ENCODE assay signal across 41 mouse cellular contexts in the genomic region with DNA sequence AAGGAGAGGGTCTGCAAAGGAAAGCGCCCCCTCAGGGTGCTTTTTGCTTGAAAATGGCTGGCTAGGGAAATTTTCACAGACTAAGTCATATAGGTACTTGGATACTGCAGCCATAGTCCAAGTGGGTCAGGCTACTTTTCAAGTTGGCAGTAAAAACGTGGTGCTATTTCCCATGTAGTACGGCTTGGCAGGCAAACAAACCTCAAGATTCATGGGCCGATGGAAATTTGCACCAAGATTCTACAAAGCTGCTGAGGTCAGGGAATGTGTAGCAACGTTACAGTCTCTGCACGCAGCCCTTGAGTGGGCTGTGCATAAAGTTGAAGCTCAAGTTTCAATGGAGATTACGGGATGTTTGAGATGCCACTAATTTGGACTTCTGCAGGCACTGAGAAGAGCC. TPM values are rescaled to one million over a fixed set of nuclear protein-coding genes. Genes with fewer than 3 reads are reported as not detected.
DNase-seq lines count a peak whose midpoint lies in the region; ATAC-seq and TF ChIP-seq lines count a peak whose summit lies in the region.
"Had no signal": no experiment of that assay in that cellular context is flagged by ENCODE, and none has a peak within 500 bp of the region (broad histone marks: within the 10 kb centered on the region; RNA-seq: fewer than 3 reads in every experiment).

No protein-coding gene starts in this region.

- no peak for ATAC-seq in forebrain, embryonic 11.5 days (replicated peaks; ENCODE audit: low FRiP score)
- ATAC-seq in forebrain, embryonic 12.5 days (ENCODE audit: low FRiP score), result no peak
- no peak for ATAC-seq in lung, embryonic 14.5 days (ENCODE audit: insufficient read depth)
- ATAC-seq in embryonic facial prominence, embryonic 15.5 days (ENCODE audit: insufficient number of reproducible peaks, low FRiP score, low TSS enrichment, low read depth), result peak; percentile 41
- ATAC-seq: activated CD4-positive, CD25-positive, alpha-beta regulatory T cell, adult 4 months; CD4-positive, CD25-positive, alpha-beta regulatory T cell, adult 4 months; forebrain, postnatal 0 days; hindbrain, embryonic 16.5 days; intestine, embryonic 15.5 days; liver, embryonic 12.5 days; liver, postnatal 0 days; midbrain, embryonic 15.5 days had no signal

- H3K9me3 ChIP-seq in forebrain, embryonic 11.5 days (ENCODE audit: control insufficient read depth, low read length), result no peaks in the 10 kb centered on the region
- no peaks in the 10 kb centered on the region for H3K9me3 ChIP-seq in forebrain, embryonic 12.5 days
- H3K9me3 ChIP-seq in lung, embryonic 14.5 days (ENCODE audit: low read depth, low read length), result no peaks in the 10 kb centered on the region
- no peaks in the 10 kb centered on the region for H3K9me3 ChIP-seq in embryonic facial prominence, embryonic 15.5 days (replicated peaks)
- H3K9me3 ChIP-seq: forebrain, embryonic 10.5 days; heart, embryonic 10.5 days; heart, embryonic 15.5 days; intestine, embryonic 15.5 days; liver, embryonic 12.5 days; midbrain, embryonic 10.5 days; midbrain, embryonic 15.5 days had no signal

- no peak overlapping the region for H3K4me3 ChIP-seq in forebrain, embryonic 11.5 days (ENCODE audit: low read depth, low read length)
- H3K4me3 ChIP-seq in forebrain, embryonic 12.5 days (replicated peaks), result no peak overlapping the region
- no peak overlapping the region for H3K4me3 ChIP-seq in lung, embryonic 14.5 days (ENCODE audit: low read depth, low read length)
- no peak overlapping the region for H3K4me3 ChIP-seq in embryonic facial prominence, embryonic 15.5 days (replicated peaks)
- H3K4me3 ChIP-seq in gastrocnemius, adult 2 months, result no peak overlapping the region
- H3K4me3 ChIP-seq: forebrain, embryonic 10.5 days; heart, embryonic 10.5 days; heart, embryonic 15.5 days; intestine, embryonic 15.5 days; left cerebral cortex, adult 2 months; liver, embryonic 12.5 days; midbrain, embryonic 10.5 days; midbrain, embryonic 15.5 days had no signal

- no peaks in the 10 kb centered on the region for H3K4me1 ChIP-seq in forebrain, embryonic 11.5 days (replicated peaks; ENCODE audit: control insufficient read depth, insufficient read depth, low read length)
- H3K4me1 ChIP-seq in forebrain, embryonic 12.5 days, result no peaks in the 10 kb centered on the region
- no peaks in the 10 kb centered on the region for H3K4me1 ChIP-seq in lung, embryonic 14.5 days (ENCODE audit: insufficient read depth)
- H3K4me1 ChIP-seq in embryonic facial prominence, embryonic 15.5 days, result peaks cover 12% of the 10 kb centered on the region; the same call in 1 of the 2 replicates
- H3K4me1 ChIP-seq: liver, embryonic 12.5 days; midbrain, embryonic 15.5 days had no signal

- no peaks in the 10 kb centered on the region for H3K36me3 ChIP-seq in forebrain, embryonic 11.5 days (ENCODE audit: control insufficient read depth, insufficient read depth, low read length)
- H3K36me3 ChIP-seq in forebrain, embryonic 12.5 days (replicated peaks), result no peaks in the 10 kb centered on the region
- H3K36me3 ChIP-seq in lung, embryonic 14.5 days (ENCODE audit: insufficient read depth), result no peaks in the 10 kb centered on the region
- no peaks in the 10 kb centered on the region for H3K36me3 ChIP-seq in embryonic facial prominence, embryonic 15.5 days
- H3K36me3 ChIP-seq: forebrain, embryonic 10.5 days; heart, embryonic 10.5 days; heart, embryonic 15.5 days; intestine, embryonic 15.5 days; liver, embryonic 12.5 days; midbrain, embryonic 10.5 days; midbrain, embryonic 15.5 days had no signal

- H3K27ac ChIP-seq in forebrain, embryonic 11.5 days (ENCODE audit: low read depth, low read length), result no peak overlapping the region
- H3K27ac ChIP-seq in forebrain, embryonic 12.5 days, result no peak overlapping the region
- H3K27ac ChIP-seq in lung, embryonic 14.5 days (ENCODE audit: low read depth), result no peak overlapping the region
- no peak overlapping the region for H3K27ac ChIP-seq in embryonic facial prominence, embryonic 15.5 days (replicated peaks)
- no peak overlapping the region for H3K27ac ChIP-seq in gastrocnemius, adult 2 months
- H3K27ac ChIP-seq: forebrain, embryonic 10.5 days; heart, embryonic 10.5 days; heart, embryonic 15.5 days; intestine, embryonic 15.5 days; left cerebral cortex, adult 2 months; liver, embryonic 12.5 days; midbrain, embryonic 10.5 days; midbrain, embryonic 15.5 days had no signal

- peak; percentile 21 for DNase-seq in forebrain, embryonic 11.5 days (ENCODE audit: low spot score)
- peak; percentile 28 for DNase-seq in lung, embryonic 14.5 days
- no peak for DNase-seq in lung, postnatal 4 days
- peak; percentile 11 for DNase-seq in yolk sac, embryonic 10.5 days (ENCODE audit: low spot score)
- no peak for DNase-seq in left cerebral cortex, postnatal 14 days (ENCODE audit: low spot score in 2 of 2)
- DNase-seq in gastrocnemius, adult 2 months, result no peak
- DNase-seq: adrenal gland, postnatal 14 days; cerebellum, adult 11 months; cerebellum, adult 9-11 months; forebrain, postnatal 0 days; gastrocnemius, postnatal 10 days; kidney, adult 9 months; kidney, postnatal 14 days; layer of hippocampus, adult 9-11 months; liver, postnatal 0 days; lung, postnatal 14 days; right cerebral cortex, postnatal 25 days; spleen, adult 18-20 months; thymus, postnatal 14 days had no signal

- TF ChIP-seq CTCF in lung, embryonic 14.5 days (IDR thresholded peaks at IDR 0.05; ENCODE audit: low read depth), result no peak
- TF ChIP-seq CTCF in gastrocnemius, adult 2 months (IDR thresholded peaks at IDR 0.05), result no peak

- no peak overlapping the region for H3K9ac ChIP-seq in forebrain, embryonic 11.5 days (ENCODE audit: low read length)
- H3K9ac ChIP-seq in forebrain, embryonic 12.5 days, result no peak overlapping the region
- H3K9ac ChIP-seq in lung, embryonic 14.5 days, result no peak overlapping the region
- H3K9ac ChIP-seq in embryonic facial prominence, embryonic 15.5 days, result no peak overlapping the region
- H3K9ac ChIP-seq: forebrain, postnatal 0 days; heart, embryonic 15.5 days; intestine, embryonic 15.5 days; liver, embryonic 12.5 days; liver, postnatal 0 days; midbrain, embryonic 15.5 days had no signal

- intact Hi-C loops in left cerebral cortex, postnatal 14 days (cut with DNase I), result no loop called here
- intact Hi-C loops in gastrocnemius, adult 2 months (cut with DNase I), result no loop called here

- 81% methylated on average over 7 of the region's 7 CpGs for WGBS in forebrain, embryonic 11.5 days
- 82% methylated on average over 7 of the region's 7 CpGs for WGBS in forebrain, embryonic 12.5 days
- 43% methylated on average over 7 of the region's 7 CpGs for WGBS in lung, embryonic 14.5 days
- 40% methylated on average over 7 of the region's 7 CpGs for WGBS in embryonic facial prominence, embryonic 15.5 days

- no peak overlapping the region for H3K4me2 ChIP-seq in forebrain, embryonic 11.5 days (ENCODE audit: low read depth, low read length, severe bottlenecking)
- no peak overlapping the region for H3K4me2 ChIP-seq in forebrain, embryonic 12.5 days
- no peak overlapping the region for H3K4me2 ChIP-seq in lung, embryonic 14.5 days
- no peak overlapping the region for H3K4me2 ChIP-seq in embryonic facial prominence, embryonic 15.5 days (replicated peaks)
- H3K4me2 ChIP-seq: heart, embryonic 15.5 days; intestine, embryonic 15.5 days; liver, embryonic 12.5 days; midbrain, embryonic 15.5 days had no signal

- no peaks in the 10 kb centered on the region for H3K27me3 ChIP-seq in forebrain, embryonic 11.5 days (ENCODE audit: control insufficient read depth, insufficient read depth, low read length)
- H3K27me3 ChIP-seq in forebrain, embryonic 12.5 days, result no peaks in the 10 kb centered on the region
- no peaks in the 10 kb centered on the region for H3K27me3 ChIP-seq in lung, embryonic 14.5 days (ENCODE audit: insufficient read depth, low read length)
- no peaks in the 10 kb centered on the region for H3K27me3 ChIP-seq in embryonic facial prominence, embryonic 15.5 days
- H3K27me3 ChIP-seq: heart, embryonic 15.5 days; intestine, embryonic 15.5 days; liver, embryonic 12.5 days; midbrain, embryonic 15.5 days had no signal

RNA-seq across cellular contexts. Expression of gene S100a2, which starts 10.6 kb away (rescaled TPM):
- not detected in 2 replicates for polyA plus RNA-seq in forebrain, embryonic 11.5 days (2014; fragmentation: Nextera tagmentation; extraction: Ambion mirVana)
- not detected in 2 replicates for polyA plus RNA-seq in forebrain, embryonic 12.5 days (2016; fragmentation: Nextera tagmentation; extraction: Ambion mirVana)
- not detected in 2 replicates for polyA plus RNA-seq in lung, embryonic 14.5 days (2014; fragmentation: Nextera tagmentation; extraction: Ambion mirVana)
- not detected in 2 replicates for polyA plus RNA-seq in embryonic facial prominence, embryonic 15.5 days (2015; fragmentation: Nextera tagmentation; extraction: Ambion mirVana)
- not detected for total RNA-seq in left cerebral cortex, postnatal 14 days (2021)
- not detected for total RNA-seq in gastrocnemius, adult 2 months (2021)
- total RNA-seq: adrenal gland, postnatal 14 days; forebrain, postnatal 0 days; gastrocnemius, postnatal 10 days; heart, postnatal 25 days; left cerebral cortex, adult 2 months; megakaryocyte progenitor cell, adult 5-6 weeks; neutrophil, adult 5-6 weeks had no signal
- polyA plus RNA-seq: activated CD4-positive, CD25-positive, alpha-beta regulatory T cell, adult 4 months; CD4-positive, CD25-positive, alpha-beta regulatory T cell, adult 4 months; forebrain, embryonic 10.5 days; forebrain, postnatal 0 days; gonadal fat pad, adult 2 months; heart, embryonic 10.5 days; heart, embryonic 15.5 days; hindbrain, embryonic 11.5 days; hindbrain, embryonic 16.5 days; intestine, embryonic 15.5 days; limb, embryonic 11.5 days; liver, embryonic 12.5 days; liver, postnatal 0 days; midbrain, embryonic 10.5 days; midbrain, embryonic 15.5 days; neural tube, embryonic 11.5 days; urinary bladder, adult 2 months had no signal

RNA-seq across cellular contexts. Expression of gene S100a3, which starts 19.1 kb away (rescaled TPM):
- polyA plus RNA-seq in forebrain, embryonic 11.5 days (2014; fragmentation: Nextera tagmentation; extraction: Ambion mirVana), result not detected in 2 replicates
- polyA plus RNA-seq in forebrain, embryonic 12.5 days (2016; fragmentation: Nextera tagmentation; extraction: Ambion mirVana), result not detected in 2 replicates
- 0.12 and 0.49 TPM in 2 replicates for polyA plus RNA-seq in lung, embryonic 14.5 days (2014; fragmentation: Nextera tagmentation; extraction: Ambion mirVana)
- 35.0 and 74.2 TPM in 2 replicates for polyA plus RNA-seq in embryonic facial prominence, embryonic 15.5 days (2015; fragmentation: Nextera tagmentation; extraction: Ambion mirVana)
- 1 to 10 TPM; 1.1 to 3.5 TPM for total RNA-seq in left cerebral cortex, postnatal 14 days (2021)
- total RNA-seq in gastrocnemius, adult 2 months (2021), result not detected
- total RNA-seq: adrenal gland, postnatal 14 days; heart, postnatal 25 days; megakaryocyte progenitor cell, adult 5-6 weeks had no signal
- polyA plus RNA-seq: forebrain, embryonic 10.5 days; limb, embryonic 11.5 days; liver, postnatal 0 days; midbrain, embryonic 10.5 days; midbrain, embryonic 15.5 days; neural tube, embryonic 11.5 days had no signal

RNA-seq across cellular contexts. Expression of gene Gm42674, which starts 22.3 kb away (rescaled TPM):
- not detected in 2 replicates for polyA plus RNA-seq in forebrain, embryonic 11.5 days (2014; fragmentation: Nextera tagmentation; extraction: Ambion mirVana)
- polyA plus RNA-seq in forebrain, embryonic 12.5 days (2016; fragmentation: Nextera tagmentation; extraction: Ambion mirVana), result not detected in 2 replicates
- polyA plus RNA-seq in lung, embryonic 14.5 days (2014; fragmentation: Nextera tagmentation; extraction: Ambion mirVana), result not detected in 2 replicates
- polyA plus RNA-seq in embryonic facial prominence, embryonic 15.5 days (2015; fragmentation: Nextera tagmentation; extraction: Ambion mirVana), result not detected in 2 replicates
- total RNA-seq in left cerebral cortex, postnatal 14 days (2021), result not detected
- not detected for total RNA-seq in gastrocnemius, adult 2 months (2021)
- total RNA-seq: adrenal gland, postnatal 14 days; forebrain, postnatal 0 days; gastrocnemius, postnatal 10 days; heart, postnatal 25 days; left cerebral cortex, adult 2 months; megakaryocyte progenitor cell, adult 5-6 weeks; neutrophil, adult 5-6 weeks had no signal
- polyA plus RNA-seq: activated CD4-positive, CD25-positive, alpha-beta regulatory T cell, adult 4 months; CD4-positive, CD25-positive, alpha-beta regulatory T cell, adult 4 months; forebrain, embryonic 10.5 days; forebrain, postnatal 0 days; gonadal fat pad, adult 2 months; heart, embryonic 10.5 days; heart, embryonic 15.5 days; hindbrain, embryonic 11.5 days; intestine, embryonic 15.5 days; limb, embryonic 11.5 days; liver, embryonic 12.5 days; liver, postnatal 0 days; midbrain, embryonic 10.5 days; midbrain, embryonic 15.5 days; neural tube, embryonic 11.5 days; stomach, embryonic 16.5 days had no signal

RNA-seq across cellular contexts. Expression of gene S100a4, which starts 24.1 kb away (rescaled TPM):
- 0.69 and 1.9 TPM in 2 replicates for polyA plus RNA-seq in forebrain, embryonic 11.5 days (2014; fragmentation: Nextera tagmentation; extraction: Ambion mirVana)
- polyA plus RNA-seq in forebrain, embryonic 12.5 days (2016; fragmentation: Nextera tagmentation; extraction: Ambion mirVana), result 1.6 and 1.7 TPM in 2 replicates
- 3.1 and 3.7 TPM in 2 replicates for polyA plus RNA-seq in lung, embryonic 14.5 days (2014; fragmentation: Nextera tagmentation; extraction: Ambion mirVana)
- 24.9 and 31.5 TPM in 2 replicates for polyA plus RNA-seq in embryonic facial prominence, embryonic 15.5 days (2015; fragmentation: Nextera tagmentation; extraction: Ambion mirVana)
- 1 to 10 TPM; 6.8 to 7.0 TPM for total RNA-seq in left cerebral cortex, postnatal 14 days (2021)
- 10 to 100 TPM in 1 of 2 experiments, 1 to 10 TPM in 1; 9.5 to 17.4 TPM for total RNA-seq in gastrocnemius, adult 2 months (2021)
- polyA plus RNA-seq: forebrain, embryonic 10.5 days; neural tube, embryonic 11.5 days had no signal

RNA-seq across cellular contexts. Expression of gene S100a5, which starts 28.9 kb away (rescaled TPM):
- not detected in 2 replicates for polyA plus RNA-seq in forebrain, embryonic 11.5 days (2014; fragmentation: Nextera tagmentation; extraction: Ambion mirVana)
- 0.56 TPM in 1 of 2 replicates, not detected in the other for polyA plus RNA-seq in forebrain, embryonic 12.5 days (2016; fragmentation: Nextera tagmentation; extraction: Ambion mirVana)
- polyA plus RNA-seq in lung, embryonic 14.5 days (2014; fragmentation: Nextera tagmentation; extraction: Ambion mirVana), result not detected in 2 replicates
- 2.8 and 3.1 TPM in 2 replicates for polyA plus RNA-seq in embryonic facial prominence, embryonic 15.5 days (2015; fragmentation: Nextera tagmentation; extraction: Ambion mirVana)
- not detected for total RNA-seq in left cerebral cortex, postnatal 14 days (2021)
- 1 to 10 TPM in 1 of 2 experiments, not detected in 1; 2.7 TPM for total RNA-seq in gastrocnemius, adult 2 months (2021)
- total RNA-seq: adrenal gland, postnatal 14 days; forebrain, postnatal 0 days; gastrocnemius, postnatal 10 days; heart, postnatal 25 days; left cerebral cortex, adult 2 months; megakaryocyte progenitor cell, adult 5-6 weeks; neutrophil, adult 5-6 weeks had no signal
- polyA plus RNA-seq: activated CD4-positive, CD25-positive, alpha-beta regulatory T cell, adult 4 months; CD4-positive, CD25-positive, alpha-beta regulatory T cell, adult 4 months; forebrain, embryonic 10.5 days; forebrain, postnatal 0 days; gonadal fat pad, adult 2 months; heart, embryonic 10.5 days; heart, embryonic 15.5 days; hindbrain, embryonic 11.5 days; hindbrain, embryonic 16.5 days; limb, embryonic 11.5 days; liver, embryonic 12.5 days; liver, postnatal 0 days; midbrain, embryonic 10.5 days; midbrain, embryonic 15.5 days; neural tube, embryonic 11.5 days had no signal

Comparison
In these comparisons a context has a peak if more than half of its experiments do, and no peak if none do; other contexts are left out.
1. DNase-seq: peak in forebrain, embryonic 11.5 days (single experiment), lung, embryonic 14.5 days (single experiment) and yolk sac, embryonic 10.5 days (single experiment); none in lung, postnatal 4 days (0 of 2), left cerebral cortex, postnatal 14 days (0 of 2) and gastrocnemius, adult 2 months (single experiment).
2. RNA of gene S100a3, which starts 19.1 kb away (polyA plus RNA-seq): 35.0 to 74.2 TPM in embryonic facial prominence, embryonic 15.5 days; 0.12 to 0.49 TPM in lung, embryonic 14.5 days, not detected in forebrain, embryonic 11.5 days and not detected in forebrain, embryonic 12.5 days; every median in the first group is over 10 times any median in the second.